Mouse (Mus musculus): ENCODE results near the gene Sema5a. TPM values are rescaled to one million over a fixed set of nuclear protein-coding genes. Genes with fewer than 3 reads are reported as not detected.

Sema5a gene
- polyA plus RNA-seq, 1 experiment: 0.60 TPM

DNA sequence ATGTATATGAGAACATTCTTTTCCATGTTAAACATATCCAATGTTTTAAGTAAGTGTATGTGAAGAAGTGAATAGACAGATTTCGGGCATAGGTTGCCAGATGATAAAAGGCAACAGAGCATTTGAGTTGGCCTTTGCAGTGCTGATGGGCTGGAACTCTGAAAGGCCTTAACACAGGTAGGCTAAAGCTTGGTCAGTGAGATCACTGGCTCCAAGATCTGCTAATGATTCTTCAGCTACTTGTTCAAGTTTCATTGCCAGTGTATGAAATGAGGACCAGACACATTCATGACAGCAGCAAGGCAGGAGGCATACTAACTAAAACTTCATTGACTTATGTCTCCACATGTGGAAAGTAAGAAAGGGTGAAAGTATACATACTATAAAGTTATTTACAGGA lies 154.1 kb downstream of the Sema5a start:
- no peak for TF ChIP-seq POLR2A (IDR thresholded peaks at IDR 0.05; ENCODE audit: borderline replicate concordance, control insufficient read depth, low read depth, low read length)
- TF ChIP-seq CTCF (IDR thresholded peaks at IDR 0.05; ENCODE audit: control insufficient read depth, insufficient read depth, low read length): no peak
- Histone ChIP-seq H3K4me1 (ENCODE audit: control insufficient read depth, insufficient read depth, low read length) (no peaks in the 10 kb centered on the region), H3K27ac (ENCODE audit: control insufficient read depth, insufficient read depth, low read depth, low read length, poor library complexity) (no peak overlapping the region), H3K4me3 (replicated peaks; ENCODE audit: control insufficient read depth, low read depth, low read length) (no peak overlapping the region)
- WGBS: 55% methylated on average over 1 of the region's 1 CpGs

DNA sequence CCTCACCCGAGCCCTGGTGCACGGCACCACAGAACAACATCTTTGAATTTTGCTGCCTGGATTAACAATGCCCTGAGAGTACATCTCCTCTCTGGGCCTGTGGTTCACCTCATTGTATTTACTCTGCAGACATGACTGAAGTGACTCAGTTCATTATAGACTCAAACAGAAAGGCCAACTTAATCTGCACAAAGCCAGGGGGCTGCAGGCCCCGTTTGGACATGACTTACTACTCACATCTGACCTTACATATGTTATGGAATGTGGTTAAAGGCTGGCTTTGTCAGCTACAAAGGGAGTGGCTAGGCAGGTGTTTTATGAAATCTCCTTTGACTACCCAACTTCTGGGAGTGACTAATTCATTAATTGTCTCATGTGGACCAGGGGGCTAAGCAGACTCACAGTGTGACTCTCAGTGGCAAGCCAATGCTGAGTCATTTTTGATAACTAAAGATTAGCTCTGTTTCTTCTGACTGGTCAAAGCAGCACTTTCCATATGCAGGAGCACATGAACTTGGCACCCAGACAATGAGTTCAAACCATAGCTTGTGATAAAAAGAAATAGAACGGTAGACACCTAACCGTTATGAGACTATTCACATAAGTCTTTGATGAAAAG lies 157.4 kb downstream of the Sema5a start:
- TF ChIP-seq POLR2A (IDR thresholded peaks at IDR 0.05; ENCODE audit: borderline replicate concordance, control insufficient read depth, low read depth, low read length): no peak
- no peak for TF ChIP-seq CTCF (IDR thresholded peaks at IDR 0.05; ENCODE audit: control insufficient read depth, insufficient read depth, low read length)
- WGBS: 87% methylated on average over 5 of the region's 5 CpGs
- H3K4me1 ChIP-seq (ENCODE audit: control insufficient read depth, insufficient read depth, low read length): no peaks in the 10 kb centered on the region
- H3K27ac ChIP-seq (ENCODE audit: control insufficient read depth, insufficient read depth, low read depth, low read length, poor library complexity): no peak overlapping the region
- H3K4me3 ChIP-seq (replicated peaks; ENCODE audit: control insufficient read depth, low read depth, low read length): no peak overlapping the region

DNA sequence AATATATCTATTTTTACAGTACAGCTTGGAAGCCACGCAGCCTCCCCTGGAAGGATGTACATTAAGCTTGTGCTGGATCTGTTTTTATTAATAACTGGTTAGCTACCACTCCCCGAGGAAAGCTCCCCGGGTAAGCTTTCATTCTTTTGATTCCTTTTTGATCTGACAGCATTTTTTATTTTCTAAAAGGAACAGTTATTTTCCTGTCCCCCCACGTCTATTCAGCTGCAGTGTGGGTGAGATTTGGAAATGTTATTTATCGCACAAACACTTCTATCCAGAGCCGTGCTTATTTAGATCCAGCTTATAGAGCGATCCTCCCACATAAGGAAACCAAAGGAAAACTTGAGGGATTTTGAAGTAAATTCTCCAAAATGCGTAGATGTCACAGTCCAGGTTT lies 158.7 kb downstream of the Sema5a start:
- 80% methylated on average over 8 of the region's 8 CpGs for WGBS
- Histone ChIP-seq H3K4me1 (ENCODE audit: control insufficient read depth, insufficient read depth, low read length) (no peaks in the 10 kb centered on the region), H3K4me3 (replicated peaks; ENCODE audit: control insufficient read depth, low read depth, low read length) (no peak overlapping the region), H3K27ac (ENCODE audit: control insufficient read depth, insufficient read depth, low read depth, low read length, poor library complexity) (no peak overlapping the region)
- TF ChIP-seq CTCF (IDR thresholded peaks at IDR 0.05; ENCODE audit: control insufficient read depth, insufficient read depth, low read length) (no peak), POLR2A (IDR thresholded peaks at IDR 0.05; ENCODE audit: borderline replicate concordance, control insufficient read depth, low read depth, low read length) (no peak)

DNA sequence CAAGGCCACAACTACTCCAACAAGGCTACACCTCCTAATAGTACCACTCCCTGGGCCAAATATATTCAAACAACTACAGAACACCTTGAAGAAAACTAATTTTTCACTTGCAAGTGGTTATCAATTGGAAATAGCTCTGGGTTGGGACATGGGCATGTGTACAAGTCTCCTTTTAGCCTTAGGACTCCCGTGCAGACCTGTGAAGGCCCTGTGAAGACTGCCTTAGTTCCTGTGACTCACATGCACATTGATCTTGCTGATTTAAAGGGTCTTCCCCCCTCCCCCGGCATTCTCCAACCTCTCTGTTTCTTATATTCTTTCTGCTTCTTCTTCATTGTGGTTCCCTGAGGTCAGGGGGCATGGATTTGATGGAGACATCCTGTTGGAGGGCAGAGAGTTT lies 161.8 kb downstream of the Sema5a start:
- TF ChIP-seq POLR2A (IDR thresholded peaks at IDR 0.05; ENCODE audit: borderline replicate concordance, control insufficient read depth, low read depth, low read length) (no peak), CTCF (IDR thresholded peaks at IDR 0.05; ENCODE audit: control insufficient read depth, insufficient read depth, low read length) (no peak)
- no peaks in the 10 kb centered on the region for H3K4me1 ChIP-seq (ENCODE audit: control insufficient read depth, insufficient read depth, low read length)
- WGBS: 64% methylated on average over 2 of the region's 2 CpGs

DNA sequence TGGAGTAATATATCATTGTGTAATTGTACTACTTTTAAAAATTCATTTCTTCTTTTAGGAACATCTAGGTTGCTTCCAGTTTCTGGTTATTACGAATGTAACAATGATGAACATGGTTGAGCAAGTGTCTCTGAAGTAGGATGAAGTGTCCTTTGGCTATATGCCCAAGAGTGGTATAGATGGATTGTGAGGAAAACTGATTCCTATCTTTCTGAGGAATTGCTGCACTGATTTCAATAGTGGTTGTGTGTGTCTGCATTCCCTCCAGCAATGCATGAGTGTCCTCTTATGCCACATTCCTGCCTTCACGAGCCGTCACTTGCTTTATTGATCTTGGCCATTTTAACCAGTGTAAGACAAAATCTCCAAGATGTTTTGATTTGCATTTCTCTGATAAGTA lies 163.2 kb downstream of the Sema5a start:
- WGBS: 83% methylated on average over 3 of the region's 3 CpGs
- Histone ChIP-seq H3K27ac (ENCODE audit: control insufficient read depth, insufficient read depth, low read depth, low read length, poor library complexity) (no peak overlapping the region), H3K4me1 (ENCODE audit: control insufficient read depth, insufficient read depth, low read length) (no peaks in the 10 kb centered on the region), H3K4me3 (replicated peaks; ENCODE audit: control insufficient read depth, low read depth, low read length) (no peak overlapping the region)
- TF ChIP-seq POLR2A (IDR thresholded peaks at IDR 0.05; ENCODE audit: borderline replicate concordance, control insufficient read depth, low read depth, low read length): no peak

More for the DNA sequence above, 161.8 kb downstream of the Sema5a start:
- no peak overlapping the region for H3K27ac ChIP-seq (ENCODE audit: control insufficient read depth, insufficient read depth, low read depth, low read length, poor library complexity)
- H3K4me3 ChIP-seq (replicated peaks; ENCODE audit: control insufficient read depth, low read depth, low read length): no peak overlapping the region

DNA sequence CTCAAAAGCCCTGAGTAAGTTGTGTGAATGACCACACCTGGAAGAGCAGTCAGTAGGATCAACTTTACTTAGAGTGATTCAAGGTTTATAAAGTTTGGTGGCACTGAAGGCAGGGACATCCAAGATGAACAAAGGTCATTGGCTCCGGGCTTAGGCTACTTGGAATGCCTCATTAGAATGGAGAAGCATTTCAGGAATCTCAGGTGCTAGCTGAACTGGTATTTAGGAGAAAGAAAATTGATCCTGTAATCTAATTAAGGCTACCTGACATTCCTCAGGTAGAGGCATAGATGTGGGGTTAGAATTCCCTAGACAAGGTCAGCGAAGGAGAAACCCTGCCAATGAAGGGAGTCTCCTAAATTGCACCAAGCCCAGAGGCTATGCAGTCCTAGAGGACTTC lies 171.7 kb downstream of the Sema5a start:
- no peak for TF ChIP-seq POLR2A (IDR thresholded peaks at IDR 0.05; ENCODE audit: borderline replicate concordance, control insufficient read depth, low read depth, low read length)
- no peak for TF ChIP-seq CTCF (IDR thresholded peaks at IDR 0.05; ENCODE audit: control insufficient read depth, insufficient read depth, low read length)
- H3K4me3 ChIP-seq (replicated peaks; ENCODE audit: control insufficient read depth, low read depth, low read length): no peak overlapping the region

DNA sequence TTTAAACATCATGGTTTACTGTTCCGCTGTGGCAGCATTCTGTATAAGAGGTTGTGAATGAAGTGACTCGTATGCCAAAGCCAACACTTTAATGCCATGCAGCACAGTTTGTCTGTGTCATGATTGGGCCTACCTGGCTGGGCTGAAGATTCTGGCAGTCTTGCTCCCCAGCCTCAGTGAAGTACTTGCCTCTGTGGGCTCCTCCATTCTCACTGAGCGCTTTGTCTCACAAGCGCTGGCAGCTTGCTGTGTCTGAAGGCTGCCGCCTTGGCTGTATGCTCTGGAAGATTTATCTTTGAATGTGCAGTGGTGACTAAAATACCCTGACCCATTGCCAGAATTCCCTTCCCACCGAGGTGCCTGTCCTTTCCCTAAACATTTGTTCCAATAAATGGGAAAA lies 178.0 kb downstream of the Sema5a start:
- H3K27ac ChIP-seq (ENCODE audit: control insufficient read depth, insufficient read depth, low read depth, low read length, poor library complexity): no peak overlapping the region
- WGBS: 81% methylated on average over 6 of the region's 6 CpGs
- TF ChIP-seq CTCF (IDR thresholded peaks at IDR 0.05; ENCODE audit: control insufficient read depth, insufficient read depth, low read length) (no peak), POLR2A (IDR thresholded peaks at IDR 0.05; ENCODE audit: borderline replicate concordance, control insufficient read depth, low read depth, low read length) (no peak)
- no peaks in the 10 kb centered on the region for H3K4me1 ChIP-seq (ENCODE audit: control insufficient read depth, insufficient read depth, low read length)
- H3K4me3 ChIP-seq (replicated peaks; ENCODE audit: control insufficient read depth, low read depth, low read length): no peak overlapping the region

More for the DNA sequence above, 171.7 kb downstream of the Sema5a start:
- Histone ChIP-seq H3K4me1 (ENCODE audit: control insufficient read depth, insufficient read depth, low read length) (no peaks in the 10 kb centered on the region), H3K27ac (ENCODE audit: control insufficient read depth, insufficient read depth, low read depth, low read length, poor library complexity) (no peak overlapping the region)
- WGBS: 81% methylated on average over 2 of the region's 2 CpGs

DNA sequence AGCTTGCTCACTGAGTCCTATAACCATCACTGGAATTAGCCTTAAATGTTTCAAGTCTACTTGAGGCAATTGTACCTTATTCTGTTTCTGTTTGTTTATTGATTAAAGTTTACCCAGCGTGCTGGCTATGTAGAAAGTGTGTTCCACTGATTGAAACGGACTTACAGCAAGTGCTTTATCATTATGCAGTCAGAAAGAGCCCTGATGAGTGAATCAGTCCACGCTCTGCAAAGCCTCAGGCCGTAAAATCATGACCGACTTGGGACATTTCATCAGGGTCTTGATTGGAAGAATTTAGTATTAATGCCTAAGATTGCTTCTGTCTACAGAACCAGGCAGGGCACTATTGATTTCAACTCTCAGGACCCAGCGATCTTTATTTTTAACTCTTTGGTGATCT lies 178.5 kb downstream of the Sema5a start:
- WGBS: 81% methylated on average over 6 of the region's 6 CpGs
- no peak overlapping the region for H3K4me3 ChIP-seq (replicated peaks; ENCODE audit: control insufficient read depth, low read depth, low read length)
- H3K27ac ChIP-seq (ENCODE audit: control insufficient read depth, insufficient read depth, low read depth, low read length, poor library complexity): no peak overlapping the region
- H3K4me1 ChIP-seq (ENCODE audit: control insufficient read depth, insufficient read depth, low read length): no peaks in the 10 kb centered on the region
- TF ChIP-seq POLR2A (IDR thresholded peaks at IDR 0.05; ENCODE audit: borderline replicate concordance, control insufficient read depth, low read depth, low read length) (no peak), CTCF (IDR thresholded peaks at IDR 0.05; ENCODE audit: control insufficient read depth, insufficient read depth, low read length) (no peak)
